Mouse (Mus musculus): ENCODE results near the gene Gm21943.
"Not testable (repeated sequence)": the region's sequence is repeated elsewhere in the genome, so short reads cannot be mapped to it uniquely, and the experiment has no call there.

The Gm21943 gene

GRCm38 (mm10) chrY:57533644-57534043 is at the start of gene Gm21943:
TSS of gene Gm21943 (minus strand) at chrY:57533744.
- in situ Hi-C loops (cut with MboI, MseI) = not testable (repeated sequence)
